Mouse (Mus musculus): ENCODE data around the gene Foxn3. TPM values are rescaled to one million over a fixed set of nuclear protein-coding genes. Genes with fewer than 3 reads are reported as not detected.

Foxn3 gene
- total RNA-seq, 2 experiments from 2014 or later, result 128 to 143 TPM

GRCm38 (mm10) chr12:99162188-99162587, 401.2 kb downstream of the Foxn3 start:
- no peak for DNase-seq
- intact Hi-C loops (cut with DNase I), result no loop called here

- no peak for DNase-seq
- intact Hi-C loops (cut with DNase I), result no loop called here
These were observed 403.3 kb downstream of the Foxn3 start for GRCm38 (mm10) chr12:99160061-99160460.

DNA sequence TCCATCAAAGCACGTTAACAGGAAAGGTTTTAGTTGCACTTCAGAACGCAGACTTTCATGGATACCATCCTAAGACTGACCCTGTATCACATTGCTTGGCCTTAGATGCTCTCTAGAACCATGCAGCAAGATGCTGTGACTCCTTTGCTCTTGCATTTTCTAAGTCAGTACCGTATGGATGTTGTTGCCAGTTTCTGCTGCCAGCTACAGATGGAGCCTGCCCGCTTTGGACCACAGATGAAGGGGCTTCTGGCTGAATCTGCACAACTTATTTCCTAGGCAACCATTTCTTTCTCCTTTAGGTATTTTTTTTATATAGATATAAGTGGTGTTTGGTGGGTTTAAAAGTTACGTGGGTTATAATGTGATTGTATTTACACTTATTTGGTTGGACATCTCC, 407.5 kb downstream of the Foxn3 start:
- no peak for DNase-seq
- intact Hi-C loops (cut with DNase I), result no loop called here

- no peak for DNase-seq
- intact Hi-C loops (cut with DNase I), result loop anchor here (5.0 kb wide), 1 partner anchor 57 kb away; no protein-coding TSS in a partner anchor
These were observed 409.2 kb downstream of the Foxn3 start for GRCm38 (mm10) chr12:99154230-99154629.

GRCm38 (mm10) chr12:99153664-99154063, 409.7 kb downstream of the Foxn3 start:
- intact Hi-C loops (cut with DNase I), result loop anchor here (5.0 kb wide), 1 partner anchor 56 kb away; no protein-coding TSS in a partner anchor
- DNase-seq, result no peak

- peak; percentile 42 to 69 for DNase-seq
- intact Hi-C loops (cut with DNase I), result loop anchor here (5.0 kb wide), 1 partner anchor 53 kb away; no protein-coding TSS in a partner anchor
These were observed 413.3 kb downstream of the Foxn3 start for GRCm38 (mm10) chr12:99150126-99150525.

- no peak for DNase-seq
- intact Hi-C loops (cut with DNase I), result no loop called here
These were observed 414.2 kb downstream of the Foxn3 start for GRCm38 (mm10) chr12:99149193-99149592.

Data from heart, postnatal 10 days (tissue).